Mouse (Mus musculus): Measurements from ENCODE around the gene Rab3gap2. TPM values are rescaled to one million over a fixed set of nuclear protein-coding genes. Genes with fewer than 3 reads are reported as not detected.

Gene Rab3gap2
- polyA plus RNA-seq, 1 experiment from 2014 or later = 12.0 TPM

DNA sequence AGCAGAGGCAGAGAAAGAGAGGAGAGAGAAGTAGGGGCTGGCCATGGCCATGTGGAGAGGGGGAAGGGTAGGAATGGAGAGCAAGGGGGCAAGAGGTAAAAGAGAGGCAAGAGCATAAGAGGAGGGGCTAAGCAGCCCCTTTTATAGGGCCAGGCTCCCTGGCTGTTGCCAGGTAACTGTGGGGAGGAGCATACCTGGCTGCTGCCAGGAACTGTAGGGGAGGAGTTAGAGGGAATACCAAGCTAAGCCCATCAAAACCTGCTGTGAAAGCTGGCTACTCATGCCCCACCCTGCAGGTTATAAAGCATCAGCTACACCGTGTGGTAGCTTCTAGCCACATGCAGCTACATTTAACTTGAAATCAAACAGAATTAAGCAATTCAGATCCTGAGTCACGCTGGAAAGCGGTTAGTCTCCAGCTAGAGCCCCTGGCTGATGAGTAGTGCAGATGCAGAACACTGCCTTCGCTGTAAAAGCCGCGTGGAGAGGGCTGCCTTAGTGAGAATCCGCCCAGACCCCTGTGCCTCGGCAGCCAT lies 5.8 kb downstream of the Rab3gap2 start:
- 33% methylated on average over 8 of the region's 8 CpGs for WGBS
- no peaks in the 10 kb centered on the region; the same call in 1 of the 2 replicates for H3K36me3 ChIP-seq (ENCODE audit: control insufficient read depth, insufficient read depth, low read length)
- no peak overlapping the region for H3K27ac ChIP-seq (replicated peaks)
- H3K9me3 ChIP-seq (ENCODE audit: control insufficient read depth, low read length) = no peaks in the 10 kb centered on the region
- no peak overlapping the region for H3K4me2 ChIP-seq (replicated peaks; ENCODE audit: low read depth)
- H3K27me3 ChIP-seq (ENCODE audit: control insufficient read depth, insufficient read depth, low read length) = no peaks in the 10 kb centered on the region
- ATAC-seq (ENCODE audit: low FRiP score, low TSS enrichment) = peak; percentile 58
- H3K4me3 ChIP-seq (ENCODE audit: low read depth, low read length) = no peak overlapping the region
- DNase-seq (ENCODE audit: low spot score) = peak; percentile 31
- TF ChIP-seq EP300 (optimal IDR thresholded peaks at IDR 0.05) (no peak), CTCF (IDR thresholded peaks at IDR 0.05; ENCODE audit: low read depth) (peak; percentile 28; the same call in 1 of the 2 replicates)
- 0 out of 2 replicates have a peak, but pooled peaks cover 2% of the 10 kb centered on the region for H3K4me1 ChIP-seq (replicated peaks; ENCODE audit: control insufficient read depth, insufficient read depth)
- H3K9ac ChIP-seq (ENCODE audit: low read length) = no peak overlapping the region

DNA sequence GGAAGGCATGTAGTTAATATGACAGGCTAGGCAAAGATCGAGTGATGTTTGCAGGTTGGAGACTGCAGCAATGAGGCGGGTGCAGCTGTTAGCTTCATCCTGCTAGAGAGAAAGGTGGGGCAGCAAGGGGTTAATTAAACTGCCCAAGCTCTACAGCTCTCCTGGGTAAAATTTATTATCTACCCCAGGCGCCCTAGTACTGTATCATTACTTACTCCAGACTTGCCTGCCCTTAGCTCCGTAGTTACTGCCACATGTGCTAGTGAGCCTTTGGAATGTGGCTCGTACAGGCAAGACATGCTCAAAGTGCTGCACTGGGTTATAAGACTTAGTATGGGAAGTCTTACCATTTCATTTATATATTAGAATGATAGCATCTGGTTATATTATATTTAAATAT lies 12.4 kb downstream of the Rab3gap2 start:
- ATAC-seq (ENCODE audit: low FRiP score, low TSS enrichment) (0 out of 2 replicates have a peak, but pooled peaks have one; percentile 45), DNase-seq (ENCODE audit: low spot score) (no peak)
- H3K4me3 ChIP-seq (ENCODE audit: low read depth, low read length) = no peak overlapping the region
- no peak for TF ChIP-seq CTCF (IDR thresholded peaks at IDR 0.05; ENCODE audit: low read depth)
- TF ChIP-seq EP300 (optimal IDR thresholded peaks at IDR 0.05) = no peak
- no peak overlapping the region for H3K4me2 ChIP-seq (replicated peaks; ENCODE audit: low read depth)
- H3K9ac ChIP-seq (ENCODE audit: low read length) = no peak overlapping the region
- H3K27ac ChIP-seq (replicated peaks) = no peak overlapping the region
- 36% methylated on average over 5 of the region's 5 CpGs for WGBS
- no peaks in the 10 kb centered on the region; the same call in 1 of the 2 replicates for H3K4me1 ChIP-seq (replicated peaks; ENCODE audit: control insufficient read depth, insufficient read depth)
- no peaks in the 10 kb centered on the region; the same call in 1 of the 2 replicates for H3K36me3 ChIP-seq (ENCODE audit: control insufficient read depth, insufficient read depth, low read length)
- H3K27me3 ChIP-seq (ENCODE audit: control insufficient read depth, insufficient read depth, low read length) = no peaks in the 10 kb centered on the region
- no peaks in the 10 kb centered on the region for H3K9me3 ChIP-seq (ENCODE audit: control insufficient read depth, low read length)

DNA sequence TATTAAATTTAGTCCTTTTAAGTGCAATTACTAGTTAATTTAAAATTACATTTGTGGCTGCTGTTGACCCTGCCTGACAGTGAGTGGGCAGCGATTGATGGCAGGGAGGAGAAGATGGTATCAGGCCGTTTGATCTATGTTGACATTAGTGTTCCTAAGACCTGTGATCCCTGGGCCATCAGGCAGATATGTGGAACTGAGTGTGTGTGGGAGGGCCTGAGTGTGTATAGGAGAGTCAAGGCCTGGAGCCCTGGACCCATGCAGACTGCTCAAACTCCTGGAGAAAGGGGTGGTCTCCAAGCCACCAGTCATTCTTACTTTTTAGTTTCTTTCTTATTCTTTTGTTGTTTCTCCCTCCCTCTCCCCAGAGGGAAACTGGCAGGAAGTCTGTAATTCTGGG lies 12.8 kb downstream of the Rab3gap2 start:
- WGBS = 17% methylated on average over 2 of the region's 2 CpGs
- Histone ChIP-seq H3K4me2 (replicated peaks; ENCODE audit: low read depth) (no peak overlapping the region), H3K9me3 (ENCODE audit: control insufficient read depth, low read length) (no peaks in the 10 kb centered on the region), H3K9ac (ENCODE audit: low read length) (no peak overlapping the region), H3K27me3 (ENCODE audit: control insufficient read depth, insufficient read depth, low read length) (no peaks in the 10 kb centered on the region), H3K36me3 (ENCODE audit: control insufficient read depth, insufficient read depth, low read length) (no peaks in the 10 kb centered on the region; the same call in 1 of the 2 replicates), H3K4me1 (replicated peaks; ENCODE audit: control insufficient read depth, insufficient read depth) (no peaks in the 10 kb centered on the region; the same call in 1 of the 2 replicates), H3K4me3 (ENCODE audit: low read depth, low read length) (no peak overlapping the region), H3K27ac (replicated peaks) (no peak overlapping the region)
- ATAC-seq (ENCODE audit: low FRiP score, low TSS enrichment) (no peak), DNase-seq (ENCODE audit: low spot score) (no peak)
- TF ChIP-seq EP300 (optimal IDR thresholded peaks at IDR 0.05) (no peak), CTCF (IDR thresholded peaks at IDR 0.05; ENCODE audit: low read depth) (no peak)

DNA sequence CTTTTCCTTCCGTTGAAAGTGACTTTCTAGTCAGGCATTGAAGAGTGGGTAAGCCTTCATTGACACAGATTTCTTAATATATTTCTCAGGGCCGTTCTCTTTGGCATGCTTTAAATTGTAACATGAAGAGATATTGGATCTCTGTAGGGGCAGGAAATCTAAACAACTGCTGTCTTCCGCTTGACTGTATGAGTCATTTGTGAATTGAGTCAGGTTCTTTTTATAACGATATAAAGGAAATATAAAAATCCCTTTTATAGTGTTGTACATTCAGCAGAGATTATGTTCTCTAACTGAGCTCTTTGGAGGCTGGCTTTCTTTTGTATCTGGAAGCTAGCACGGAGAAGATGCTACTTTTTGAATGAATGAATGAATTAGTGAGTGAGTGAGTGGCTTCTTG lies 14.0 kb downstream of the Rab3gap2 start:
- no peaks in the 10 kb centered on the region; the same call in 1 of the 2 replicates for H3K4me1 ChIP-seq (replicated peaks; ENCODE audit: control insufficient read depth, insufficient read depth)
- no peak for TF ChIP-seq EP300 (optimal IDR thresholded peaks at IDR 0.05)
- TF ChIP-seq CTCF (IDR thresholded peaks at IDR 0.05; ENCODE audit: low read depth) = no peak
- no peak overlapping the region for H3K4me2 ChIP-seq (replicated peaks; ENCODE audit: low read depth)
- DNase-seq (ENCODE audit: low spot score) (no peak), ATAC-seq (ENCODE audit: low FRiP score, low TSS enrichment) (no peak)
- H3K27me3 ChIP-seq (ENCODE audit: control insufficient read depth, insufficient read depth, low read length) = no peaks in the 10 kb centered on the region
- no peaks in the 10 kb centered on the region for H3K9me3 ChIP-seq (ENCODE audit: control insufficient read depth, low read length)
- no peak overlapping the region for H3K27ac ChIP-seq (replicated peaks)
- H3K9ac ChIP-seq (ENCODE audit: low read length) = no peak overlapping the region
- H3K4me3 ChIP-seq (ENCODE audit: low read depth, low read length) = no peak overlapping the region
- WGBS = 38% methylated on average over 5 of the region's 5 CpGs
- no peaks in the 10 kb centered on the region; the same call in 1 of the 2 replicates for H3K36me3 ChIP-seq (ENCODE audit: control insufficient read depth, insufficient read depth, low read length)

DNA sequence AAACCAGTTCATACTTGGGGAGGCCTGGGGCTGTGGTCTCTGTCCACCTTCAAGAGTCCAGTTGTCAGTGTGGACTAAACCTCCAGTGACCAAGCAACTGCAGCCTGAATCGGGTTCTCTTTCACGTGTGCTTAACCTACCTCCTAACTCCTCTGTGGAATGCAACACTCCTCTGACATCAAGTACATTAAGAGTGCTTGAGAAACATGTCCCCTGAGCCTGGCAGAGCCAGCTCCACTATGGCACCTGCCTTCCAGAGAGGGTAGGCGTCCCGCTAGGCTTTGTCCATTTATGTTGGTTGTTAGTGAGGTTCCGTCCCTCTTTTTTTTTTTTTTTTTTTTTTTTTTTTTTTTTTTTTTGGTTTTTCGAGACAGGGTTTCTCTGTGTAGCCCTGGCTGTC lies 23.0 kb downstream of the Rab3gap2 start:
- ATAC-seq (ENCODE audit: low FRiP score, low TSS enrichment) = no peak
- Histone ChIP-seq H3K27ac (replicated peaks) (no peak overlapping the region), H3K4me1 (replicated peaks; ENCODE audit: control insufficient read depth, insufficient read depth) (no peaks in the 10 kb centered on the region; the same call in 1 of the 2 replicates), H3K9ac (ENCODE audit: low read length) (no peak overlapping the region), H3K4me2 (replicated peaks; ENCODE audit: low read depth) (no peak overlapping the region), H3K36me3 (ENCODE audit: control insufficient read depth, insufficient read depth, low read length) (0 out of 2 replicates have a peak, but pooled peaks cover 7% of the 10 kb centered on the region), H3K4me3 (ENCODE audit: low read depth, low read length) (no peak overlapping the region), H3K9me3 (ENCODE audit: control insufficient read depth, low read length) (no peaks in the 10 kb centered on the region), H3K27me3 (ENCODE audit: control insufficient read depth, insufficient read depth, low read length) (no peaks in the 10 kb centered on the region)
- DNase-seq (ENCODE audit: low spot score) = no peak
- TF ChIP-seq CTCF (IDR thresholded peaks at IDR 0.05; ENCODE audit: low read depth) (no peak), EP300 (optimal IDR thresholded peaks at IDR 0.05) (no peak)
- 88% methylated on average over 6 of the region's 6 CpGs for WGBS

DNA sequence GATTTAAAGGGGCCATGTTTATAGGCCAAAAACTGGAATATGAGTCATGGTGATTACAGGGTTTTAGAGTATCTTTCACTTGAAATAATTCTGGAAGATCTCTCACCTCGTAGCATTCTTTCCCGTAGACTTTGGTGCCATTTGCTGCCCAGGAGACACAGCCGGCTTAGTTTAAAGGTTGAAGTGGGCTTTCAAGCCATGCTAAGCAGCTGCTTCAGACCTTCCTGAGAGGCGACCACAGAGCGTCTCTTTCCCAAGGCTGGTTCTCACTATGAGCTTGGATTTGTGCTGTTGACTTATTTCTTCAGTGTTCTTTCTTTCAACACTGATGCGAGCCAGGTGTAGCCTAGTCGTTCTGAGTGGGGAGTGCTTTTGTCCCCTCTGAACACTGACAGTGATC lies 23.8 kb downstream of the Rab3gap2 start:
- Histone ChIP-seq H3K4me1 (replicated peaks; ENCODE audit: control insufficient read depth, insufficient read depth) (no peaks in the 10 kb centered on the region; the same call in 1 of the 2 replicates), H3K27ac (replicated peaks) (no peak overlapping the region), H3K9ac (ENCODE audit: low read length) (no peak overlapping the region), H3K4me2 (replicated peaks; ENCODE audit: low read depth) (no peak overlapping the region), H3K4me3 (ENCODE audit: low read depth, low read length) (no peak overlapping the region), H3K27me3 (ENCODE audit: control insufficient read depth, insufficient read depth, low read length) (no peaks in the 10 kb centered on the region), H3K9me3 (ENCODE audit: control insufficient read depth, low read length) (no peaks in the 10 kb centered on the region), H3K36me3 (ENCODE audit: control insufficient read depth, insufficient read depth, low read length) (0 out of 2 replicates have a peak, but pooled peaks cover 7% of the 10 kb centered on the region)
- TF ChIP-seq EP300 (optimal IDR thresholded peaks at IDR 0.05) (no peak), CTCF (IDR thresholded peaks at IDR 0.05; ENCODE audit: low read depth) (no peak)
- ATAC-seq (ENCODE audit: low FRiP score, low TSS enrichment) = no peak
- no peak for DNase-seq (ENCODE audit: low spot score)
- 81% methylated on average over 7 of the region's 7 CpGs for WGBS

All from stomach, postnatal 0 days (tissue).